Mouse (Mus musculus) embryonic fibroblast, embryonic 13.5 days (primary cell): Measurements from ENCODE around the gene Pcolce.

Experiments used
- CTCF ChIP-seq: IDR thresholded peaks from 2 replicates; pipeline ENCODE4 v1.5.1; 2011; ENCODE audit warnings: mild to moderate bottlenecking, control low read depth, low read length, moderate library complexity, borderline replicate concordance; ENCODE audit not compliant: insufficient read depth
- POLR2A ChIP-seq: IDR thresholded peaks from 2 replicates; pipeline ENCODE4 v1.6.1; 2011; ENCODE audit warnings: low read depth, mild to moderate bottlenecking, control low read depth, low read length, moderate library complexity

- TF ChIP-seq CTCF (no peak), POLR2A (no peak; the same call in 1 of the 2 replicates)
Observed at GRCm38 (mm10) chr5:137627991-137628390, 14.4 kb upstream of the Pcolce start.
